Mouse (Mus musculus): Measurements from ENCODE around the gene Pde6c. TPM values are rescaled to one million over a fixed set of nuclear protein-coding genes. Genes with fewer than 3 reads are reported as not detected.

The Pde6c gene
- total and polyA plus RNA-seq, 3 experiments, result not detected

DNA sequence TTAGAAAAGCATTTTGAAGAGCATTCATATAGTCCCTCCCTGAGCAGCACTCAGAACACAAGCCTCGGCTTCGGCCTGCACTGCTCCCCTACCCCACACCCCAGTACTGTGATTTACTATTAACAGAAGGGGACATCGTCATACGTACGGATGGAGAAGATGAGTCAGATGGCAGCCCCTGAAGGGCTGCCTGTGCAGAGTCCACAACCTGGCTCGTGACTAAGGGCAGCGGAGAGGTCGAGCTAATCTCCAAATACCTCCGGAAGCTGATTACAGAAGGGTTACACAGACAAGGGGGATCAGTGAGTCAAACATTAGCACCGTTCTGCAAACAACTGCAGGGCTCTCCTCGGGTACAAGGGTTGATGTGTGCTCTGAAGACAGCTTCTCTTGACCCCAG lies 1.4 kb downstream of the Pde6c start:
- H3K4me1 ChIP-seq (ENCODE audit: insufficient read depth, low read depth, low read length), result no peaks in the 10 kb centered on the region
- ATAC-seq (ENCODE audit: extremely low read depth, insufficient number of reproducible peaks, low FRiP score, poor library complexity, severe bottlenecking) (no peak), DNase-seq (ENCODE audit: low spot score) (no peak)
- TF ChIP-seq POLR2AphosphoS5 (IDR thresholded peaks at IDR 0.05; ENCODE audit: insufficient replicate concordance, low read depth, low read length) (no peak), GATA1 (IDR thresholded peaks at IDR 0.05; ENCODE audit: borderline replicate concordance, low read length) (no peak), CTCF (IDR thresholded peaks at IDR 0.05; ENCODE audit: low read depth, low read length) (no peak), GATA2 (IDR thresholded peaks at IDR 0.05; ENCODE audit: borderline replicate concordance, low read depth, low read length) (no peak)
- no peaks in the 10 kb centered on the region for H3K36me3 ChIP-seq (replicated peaks)
- H3K4me3 ChIP-seq (ENCODE audit: low read depth, low read length), result no peak overlapping the region
- no peaks in the 10 kb centered on the region for H3K9me3 ChIP-seq (replicated peaks)
- peaks cover 10% of the 10 kb centered on the region for H3K27me3 ChIP-seq (ENCODE audit: insufficient read depth, low read length)

DNA sequence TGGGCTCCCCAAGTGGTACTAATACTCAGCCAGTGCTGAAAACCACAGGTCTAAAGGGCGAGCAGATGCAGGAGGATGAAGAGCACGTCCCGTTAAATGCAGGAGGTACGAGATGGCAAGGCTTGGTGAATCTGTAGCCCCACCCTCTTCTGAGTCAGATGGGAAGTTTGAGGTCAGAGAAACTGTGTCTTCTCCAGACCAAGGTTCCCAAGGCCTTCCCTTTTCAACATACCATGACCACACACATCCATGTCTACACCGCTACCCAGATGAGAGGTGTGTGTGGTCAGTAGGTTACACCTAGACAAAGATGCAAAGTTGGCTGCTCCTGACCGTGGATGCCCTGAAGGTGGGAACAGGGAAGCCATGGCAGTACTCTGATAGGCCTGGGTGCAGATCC lies 2.2 kb downstream of the Pde6c start:
- Histone ChIP-seq H3K27me3 (ENCODE audit: insufficient read depth, low read length) (peaks cover 10% of the 10 kb centered on the region), H3K9me3 (replicated peaks) (no peaks in the 10 kb centered on the region), H3K4me1 (ENCODE audit: insufficient read depth, low read depth, low read length) (no peaks in the 10 kb centered on the region), H3K36me3 (replicated peaks) (no peaks in the 10 kb centered on the region), H3K4me3 (ENCODE audit: low read depth, low read length) (no peak overlapping the region)
- ATAC-seq (ENCODE audit: extremely low read depth, insufficient number of reproducible peaks, low FRiP score, poor library complexity, severe bottlenecking) (no peak), DNase-seq (ENCODE audit: low spot score) (no peak)
- TF ChIP-seq GATA2 (IDR thresholded peaks at IDR 0.05; ENCODE audit: borderline replicate concordance, low read depth, low read length) (no peak), POLR2AphosphoS5 (IDR thresholded peaks at IDR 0.05; ENCODE audit: insufficient replicate concordance, low read depth, low read length) (no peak), GATA1 (IDR thresholded peaks at IDR 0.05; ENCODE audit: borderline replicate concordance, low read length) (no peak), CTCF (IDR thresholded peaks at IDR 0.05; ENCODE audit: low read depth, low read length) (no peak), TAL1 (conservative IDR thresholded peaks at IDR 0.05; ENCODE audit: low read depth, low read length) (no peak)

DNA sequence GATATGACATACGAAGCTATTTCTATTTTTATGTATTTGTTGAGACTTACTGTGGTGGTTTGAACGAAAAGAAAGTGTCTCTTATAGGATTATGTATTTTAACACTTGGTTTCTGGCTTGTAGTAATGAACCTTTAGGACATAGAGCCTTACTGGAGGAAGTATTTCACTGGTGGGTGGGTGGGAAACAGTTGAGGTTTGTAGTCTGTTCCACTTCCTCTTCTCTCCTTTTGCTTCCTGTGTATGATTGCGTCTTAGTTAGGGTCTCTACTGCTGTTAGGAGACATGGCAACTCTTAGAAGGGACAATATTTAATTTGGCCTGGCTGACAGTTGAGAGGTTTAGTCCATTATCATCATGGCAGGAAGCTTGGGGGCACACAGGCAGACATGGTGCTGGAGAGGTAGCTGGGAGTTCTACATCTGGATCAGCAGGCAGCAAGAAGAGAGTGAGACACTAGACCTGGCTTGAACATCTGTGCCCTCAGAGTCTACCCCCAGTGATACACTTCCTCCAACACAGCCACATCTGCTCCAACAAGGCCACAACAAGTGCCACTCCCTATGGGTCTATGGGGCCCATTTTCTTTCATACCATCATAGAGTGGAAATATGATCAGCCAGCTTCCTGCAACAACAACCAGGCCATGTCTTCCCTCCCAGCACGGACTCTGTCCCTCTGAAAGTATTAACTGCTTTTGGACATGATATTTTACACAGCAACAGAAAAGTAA lies 11.1 kb downstream of the Pde6c start:
- DNase-seq (ENCODE audit: low spot score) (no peak), ATAC-seq (ENCODE audit: extremely low read depth, insufficient number of reproducible peaks, low FRiP score, poor library complexity, severe bottlenecking) (no peak)
- TF ChIP-seq GATA2 (IDR thresholded peaks at IDR 0.05; ENCODE audit: borderline replicate concordance, low read depth, low read length) (no peak), TAL1 (conservative IDR thresholded peaks at IDR 0.05; ENCODE audit: low read depth, low read length) (no peak), GATA1 (IDR thresholded peaks at IDR 0.05; ENCODE audit: borderline replicate concordance, low read length) (no peak), POLR2AphosphoS5 (IDR thresholded peaks at IDR 0.05; ENCODE audit: insufficient replicate concordance, low read depth, low read length) (no peak), CTCF (IDR thresholded peaks at IDR 0.05; ENCODE audit: low read depth, low read length) (no peak)
- H3K36me3 ChIP-seq (replicated peaks), result no peaks in the 10 kb centered on the region
- H3K27me3 ChIP-seq (ENCODE audit: insufficient read depth, low read length), result peaks cover 14% of the 10 kb centered on the region; the same call in 1 of the 2 replicates
- no peaks in the 10 kb centered on the region for H3K4me1 ChIP-seq (ENCODE audit: insufficient read depth, low read depth, low read length)
- no peaks in the 10 kb centered on the region for H3K9me3 ChIP-seq (replicated peaks)
- no peak overlapping the region for H3K4me3 ChIP-seq (ENCODE audit: low read depth, low read length)

DNA sequence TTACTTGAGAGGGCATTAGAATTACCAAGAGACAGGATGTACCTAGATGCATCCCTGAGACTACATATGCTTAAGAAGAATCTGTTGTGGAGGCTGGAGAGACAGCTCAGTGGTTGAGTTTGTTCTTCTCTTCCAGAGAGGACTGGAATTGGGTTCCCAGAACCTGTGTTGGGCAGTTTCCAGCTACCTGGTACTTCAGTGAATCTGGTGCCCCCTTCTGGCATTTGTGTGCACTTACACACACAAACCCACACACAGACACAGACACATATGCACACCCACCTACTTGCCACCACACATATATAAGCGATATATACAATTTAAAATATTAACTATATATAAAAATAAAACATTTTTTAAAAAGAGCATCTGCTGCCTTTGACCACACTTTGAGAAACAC lies 23.7 kb downstream of the Pde6c start:
- no peak for TF ChIP-seq POLR2AphosphoS5 (IDR thresholded peaks at IDR 0.05; ENCODE audit: insufficient replicate concordance, low read depth, low read length)
- Histone ChIP-seq H3K27me3 (ENCODE audit: insufficient read depth, low read length) (peaks cover 7% of the 10 kb centered on the region; the same call in 1 of the 2 replicates), H3K4me1 (ENCODE audit: insufficient read depth, low read depth, low read length) (no peaks in the 10 kb centered on the region), H3K4me3 (ENCODE audit: low read depth, low read length) (no peak overlapping the region), H3K36me3 (replicated peaks) (no peaks in the 10 kb centered on the region), H3K9me3 (replicated peaks) (no peaks in the 10 kb centered on the region)
- DNase-seq (ENCODE audit: low spot score), result no peak
- ATAC-seq (ENCODE audit: extremely low read depth, insufficient number of reproducible peaks, low FRiP score, poor library complexity, severe bottlenecking), result no peak

DNA sequence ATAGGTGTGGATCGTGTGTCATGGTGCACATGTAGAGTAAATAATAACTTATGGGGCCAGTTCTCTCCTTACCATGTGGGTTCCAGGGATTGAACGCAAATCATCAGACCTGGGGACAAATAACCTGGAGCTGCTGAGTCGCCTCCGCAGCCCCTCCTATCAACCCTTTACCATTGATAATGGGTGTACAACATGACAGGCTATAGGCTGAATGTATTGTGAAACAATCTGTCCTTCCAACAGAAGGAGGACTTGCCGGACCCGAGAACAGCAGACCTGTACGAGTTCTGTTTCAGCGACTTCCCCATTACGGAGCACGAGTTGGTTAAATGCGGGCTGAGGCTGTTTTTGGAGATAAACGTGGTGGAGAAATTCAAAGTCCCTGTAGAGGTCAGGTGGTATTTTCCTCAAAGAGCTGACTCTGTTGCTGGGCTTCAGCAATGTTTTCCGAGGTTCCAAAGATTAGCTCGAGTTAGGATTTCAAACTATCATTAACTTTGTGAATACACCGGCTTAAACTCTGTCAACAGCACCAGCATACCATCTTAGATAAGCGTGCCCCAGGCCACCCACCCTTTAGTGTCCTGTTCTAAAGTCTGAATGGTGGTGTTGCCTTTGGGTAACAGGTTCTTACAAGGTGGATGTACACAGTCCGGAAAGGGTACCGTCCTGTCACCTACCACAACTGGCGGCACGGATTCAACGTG lies 29.2 kb downstream of the Pde6c start:
- DNase-seq (ENCODE audit: low spot score) (no peak), ATAC-seq (ENCODE audit: extremely low read depth, insufficient number of reproducible peaks, low FRiP score, poor library complexity, severe bottlenecking) (no peak)
- peaks cover 12% of the 10 kb centered on the region; the same call in 1 of the 2 replicates for H3K27me3 ChIP-seq (ENCODE audit: insufficient read depth, low read length)
- no peaks in the 10 kb centered on the region for H3K36me3 ChIP-seq (replicated peaks)
- no peaks in the 10 kb centered on the region for H3K4me1 ChIP-seq (ENCODE audit: insufficient read depth, low read depth, low read length)
- H3K9me3 ChIP-seq (replicated peaks), result no peaks in the 10 kb centered on the region
- TF ChIP-seq TAL1 (conservative IDR thresholded peaks at IDR 0.05; ENCODE audit: low read depth, low read length) (no peak), GATA1 (IDR thresholded peaks at IDR 0.05; ENCODE audit: borderline replicate concordance, low read length) (no peak), GATA2 (IDR thresholded peaks at IDR 0.05; ENCODE audit: borderline replicate concordance, low read depth, low read length) (no peak), CTCF (IDR thresholded peaks at IDR 0.05; ENCODE audit: low read depth, low read length) (no peak), POLR2AphosphoS5 (IDR thresholded peaks at IDR 0.05; ENCODE audit: insufficient replicate concordance, low read depth, low read length) (no peak)
- H3K4me3 ChIP-seq (ENCODE audit: low read depth, low read length), result no peak overlapping the region

DNA sequence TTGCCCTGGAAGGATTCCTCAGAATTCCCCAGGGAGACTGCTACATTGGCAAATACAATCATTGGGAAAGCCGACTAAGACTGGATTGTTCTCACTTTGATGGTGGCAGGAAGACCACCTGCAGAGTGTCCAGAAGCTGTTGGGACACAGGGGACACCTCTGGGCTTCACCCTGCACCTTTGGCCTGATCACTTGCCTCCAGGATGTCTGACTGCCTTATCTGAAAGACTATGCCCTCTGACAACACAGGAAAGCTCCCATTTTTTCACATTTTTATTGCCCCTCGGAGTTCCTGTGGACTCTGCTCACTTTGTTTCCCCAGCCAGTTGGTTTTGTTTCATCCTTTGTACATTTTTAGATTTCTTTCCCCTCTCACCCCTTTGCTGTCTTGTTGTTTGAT lies 32.1 kb downstream of the Pde6c start:
- Histone ChIP-seq H3K4me1 (ENCODE audit: insufficient read depth, low read depth, low read length) (no peaks in the 10 kb centered on the region), H3K36me3 (replicated peaks) (no peaks in the 10 kb centered on the region), H3K9me3 (replicated peaks) (no peaks in the 10 kb centered on the region), H3K4me3 (ENCODE audit: low read depth, low read length) (no peak overlapping the region), H3K27me3 (ENCODE audit: insufficient read depth, low read length) (peaks cover 12% of the 10 kb centered on the region; the same call in 1 of the 2 replicates)
- ATAC-seq (ENCODE audit: extremely low read depth, insufficient number of reproducible peaks, low FRiP score, poor library complexity, severe bottlenecking) (no peak), DNase-seq (ENCODE audit: low spot score) (no peak)
- TF ChIP-seq CTCF (IDR thresholded peaks at IDR 0.05; ENCODE audit: low read depth, low read length), result no peak
- no peak for TF ChIP-seq GATA1 (IDR thresholded peaks at IDR 0.05; ENCODE audit: borderline replicate concordance, low read length)
- TF ChIP-seq POLR2AphosphoS5 (IDR thresholded peaks at IDR 0.05; ENCODE audit: insufficient replicate concordance, low read depth, low read length), result no peak
- no peak for TF ChIP-seq TAL1 (conservative IDR thresholded peaks at IDR 0.05; ENCODE audit: low read depth, low read length)
- no peak for TF ChIP-seq GATA2 (IDR thresholded peaks at IDR 0.05; ENCODE audit: borderline replicate concordance, low read depth, low read length)
